Mouse (Mus musculus): Measurements from ENCODE around the gene Slc41a3. TPM values are rescaled to one million over a fixed set of nuclear protein-coding genes. Genes with fewer than 3 reads are reported as not detected.
A peak's percentile ranks its signal among the peaks of the same experiment; 100 is the strongest.
"Not testable (repeated sequence)": the region's sequence is repeated elsewhere in the genome, so short reads cannot be mapped to it uniquely, and the experiment has no call there.

Slc41a3 gene
- polyA plus RNA-seq, 1 experiment from 2014 or later = 7.2 TPM

DNA sequence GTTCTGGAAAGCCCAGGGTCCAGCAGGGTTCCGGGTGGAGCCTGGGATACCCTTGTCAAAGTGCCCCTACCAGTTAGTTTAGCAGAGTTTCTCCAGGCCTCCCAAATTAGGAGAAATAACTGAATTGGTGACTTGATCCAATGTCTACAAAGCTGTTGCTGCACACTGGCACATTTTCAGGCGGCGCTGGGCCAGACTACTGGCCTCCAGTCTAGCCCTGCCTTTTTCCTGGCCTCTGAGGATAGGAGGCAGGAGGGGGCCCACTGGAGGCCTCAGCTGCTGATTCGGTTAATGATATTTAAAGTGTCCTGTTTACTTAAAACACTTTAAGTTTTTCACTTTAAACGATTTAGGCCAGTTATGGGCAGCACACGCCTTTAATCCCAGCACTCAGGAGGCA is 19.7 kb downstream of the Slc41a3 start:
- ATAC-seq (ENCODE audit: low FRiP score, low TSS enrichment) = no peak
- H3K4me1 ChIP-seq (ENCODE audit: control insufficient read depth, insufficient read depth, low read length) = peaks cover 46% of the 10 kb centered on the region
- no peak overlapping the region for H3K9ac ChIP-seq (ENCODE audit: low read depth, low read length)
- no peak overlapping the region for H3K4me2 ChIP-seq (replicated peaks; ENCODE audit: low read depth, low read length)
- H3K9me3 ChIP-seq (ENCODE audit: control insufficient read depth, low read length) = no peaks in the 10 kb centered on the region
- no peak overlapping the region for H3K4me3 ChIP-seq (ENCODE audit: low read length)
- H3K27me3 ChIP-seq (ENCODE audit: control insufficient read depth, insufficient read depth, low read length) = no peaks in the 10 kb centered on the region
- no peaks in the 10 kb centered on the region; the same call in 1 of the 2 replicates for H3K36me3 ChIP-seq (ENCODE audit: control insufficient read depth, insufficient read depth, low read length)
- H3K27ac ChIP-seq (ENCODE audit: low read depth, low read length) = no peak overlapping the region
- WGBS = 85% methylated on average over 6 of the region's 6 CpGs

- Histone ChIP-seq H3K4me3 (ENCODE audit: low read length) (no peak overlapping the region), H3K9me3 (ENCODE audit: control insufficient read depth, low read length) (no peaks in the 10 kb centered on the region), H3K9ac (ENCODE audit: low read depth, low read length) (no peak overlapping the region), H3K4me2 (replicated peaks; ENCODE audit: low read depth, low read length) (no peak overlapping the region), H3K4me1 (ENCODE audit: control insufficient read depth, insufficient read depth, low read length) (peaks cover 42% of the 10 kb centered on the region), H3K27me3 (ENCODE audit: control insufficient read depth, insufficient read depth, low read length) (no peaks in the 10 kb centered on the region), H3K36me3 (ENCODE audit: control insufficient read depth, insufficient read depth, low read length) (no peaks in the 10 kb centered on the region; the same call in 1 of the 2 replicates), H3K27ac (ENCODE audit: low read depth, low read length) (0 out of 2 replicates have a peak overlapping the region, but pooled peaks have one; percentile 1)
- no peak for ATAC-seq (ENCODE audit: low FRiP score, low TSS enrichment)
- 56% methylated on average over 11 of the region's 11 CpGs for WGBS
These were observed 20.2 kb downstream of the Slc41a3 start for GRCm38 (mm10) chr6:90624733-90625132.

DNA sequence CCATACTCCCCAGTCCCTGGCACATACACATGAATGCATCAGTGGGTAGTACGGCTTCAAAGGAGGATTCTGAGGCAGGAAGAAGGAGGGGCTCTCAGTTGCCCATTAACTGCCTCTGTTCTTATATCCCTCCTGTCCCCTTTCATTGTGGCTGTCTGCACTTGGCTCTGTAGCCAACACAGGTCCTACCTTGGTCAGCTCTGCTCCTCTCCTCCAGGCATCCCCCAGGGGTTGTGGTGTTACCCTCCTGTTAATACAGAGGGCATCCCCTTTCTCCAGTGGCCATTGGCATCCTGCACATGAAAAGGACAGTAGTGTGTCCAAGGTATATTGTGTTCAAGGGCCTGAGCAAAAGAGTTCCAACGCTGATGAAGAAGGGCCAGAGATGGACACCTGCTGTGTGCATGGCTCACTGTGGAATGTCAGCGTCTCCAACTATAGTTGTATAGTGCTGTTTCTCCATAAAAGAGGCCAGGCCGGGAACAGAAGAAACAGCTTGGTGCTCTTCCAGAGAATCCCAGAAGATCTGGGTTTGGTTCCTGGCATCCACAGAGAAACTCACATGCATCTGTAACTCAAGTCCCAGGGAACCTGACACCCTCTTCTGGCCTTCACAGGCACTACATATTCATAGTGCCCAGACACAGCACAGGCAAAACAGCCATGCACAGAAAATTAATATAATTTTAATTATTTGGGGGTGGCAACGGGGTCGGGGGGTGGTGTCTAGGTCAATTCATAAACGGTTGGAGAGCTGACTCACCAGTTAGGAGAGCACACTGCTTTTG is 20.9 kb downstream of the Slc41a3 start:
- Histone ChIP-seq H3K4me2 (replicated peaks; ENCODE audit: low read depth, low read length) (no peak overlapping the region), H3K36me3 (ENCODE audit: control insufficient read depth, insufficient read depth, low read length) (no peaks in the 10 kb centered on the region; the same call in 1 of the 2 replicates), H3K27me3 (ENCODE audit: control insufficient read depth, insufficient read depth, low read length) (no peaks in the 10 kb centered on the region), H3K4me1 (ENCODE audit: control insufficient read depth, insufficient read depth, low read length) (peaks cover 36% of the 10 kb centered on the region), H3K4me3 (ENCODE audit: low read length) (no peak overlapping the region), H3K9me3 (ENCODE audit: control insufficient read depth, low read length) (no peaks in the 10 kb centered on the region), H3K27ac (ENCODE audit: low read depth, low read length) (peak overlapping the region; percentile 1; the same call in 1 of the 2 replicates), H3K9ac (ENCODE audit: low read depth, low read length) (no peak overlapping the region)
- 79% methylated on average over 7 of the region's 7 CpGs for WGBS
- ATAC-seq (ENCODE audit: low FRiP score, low TSS enrichment) = no peak

DNA sequence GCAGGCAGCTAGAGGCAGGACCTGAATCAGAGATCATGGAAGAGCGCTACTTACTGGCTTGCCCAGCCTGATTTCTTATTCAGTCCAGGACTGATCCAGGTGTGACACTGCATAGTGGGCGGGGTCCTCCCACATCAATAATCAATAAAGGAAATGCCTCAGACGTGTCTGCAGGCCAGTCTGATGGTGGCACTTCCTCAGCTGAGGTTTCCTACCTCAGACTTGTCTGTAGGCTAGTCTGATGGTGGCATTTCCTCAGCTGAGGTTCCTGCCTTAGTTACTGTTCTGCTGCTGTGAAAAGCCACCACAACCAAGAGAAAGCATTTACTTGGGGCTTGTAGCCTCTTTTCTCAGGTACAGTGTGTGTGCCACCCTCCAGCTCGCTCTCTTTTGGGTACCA is 23.0 kb downstream of the Slc41a3 start:
- Histone ChIP-seq H3K27ac (ENCODE audit: low read depth, low read length) (no peak overlapping the region), H3K9ac (ENCODE audit: low read depth, low read length) (no peak overlapping the region)
- no peak for ATAC-seq (ENCODE audit: low FRiP score, low TSS enrichment)

GRCm38 (mm10) chr6:90629506-90629905 is 25.0 kb downstream of the Slc41a3 start:
- H3K4me2 ChIP-seq (replicated peaks; ENCODE audit: low read depth, low read length) = no peak overlapping the region
- no peaks in the 10 kb centered on the region for H3K9me3 ChIP-seq (ENCODE audit: control insufficient read depth, low read length)
- H3K4me3 ChIP-seq (ENCODE audit: low read length) = no peak overlapping the region
- no peak overlapping the region for H3K9ac ChIP-seq (ENCODE audit: low read depth, low read length)
- no peak for ATAC-seq (ENCODE audit: low FRiP score, low TSS enrichment)
- no peaks in the 10 kb centered on the region; the same call in 1 of the 2 replicates for H3K36me3 ChIP-seq (ENCODE audit: control insufficient read depth, insufficient read depth, low read length)
- WGBS = 80% methylated on average over 6 of the region's 6 CpGs
- no peak overlapping the region for H3K27ac ChIP-seq (ENCODE audit: low read depth, low read length)
- H3K4me1 ChIP-seq (ENCODE audit: control insufficient read depth, insufficient read depth, low read length) = peaks cover 9% of the 10 kb centered on the region
- H3K27me3 ChIP-seq (ENCODE audit: control insufficient read depth, insufficient read depth, low read length) = no peaks in the 10 kb centered on the region

More for the DNA sequence above, 23.0 kb downstream of the Slc41a3 start:
- H3K4me2 ChIP-seq (replicated peaks; ENCODE audit: low read depth, low read length) = no peak overlapping the region
- peaks cover 16% of the 10 kb centered on the region for H3K4me1 ChIP-seq (ENCODE audit: control insufficient read depth, insufficient read depth, low read length)
- no peak overlapping the region for H3K4me3 ChIP-seq (ENCODE audit: low read length)
- 87% methylated on average over 4 of the region's 4 CpGs for WGBS
- no peaks in the 10 kb centered on the region for H3K27me3 ChIP-seq (ENCODE audit: control insufficient read depth, insufficient read depth, low read length)
- H3K36me3 ChIP-seq (ENCODE audit: control insufficient read depth, insufficient read depth, low read length) = no peaks in the 10 kb centered on the region; the same call in 1 of the 2 replicates
- no peaks in the 10 kb centered on the region for H3K9me3 ChIP-seq (ENCODE audit: control insufficient read depth, low read length)

DNA sequence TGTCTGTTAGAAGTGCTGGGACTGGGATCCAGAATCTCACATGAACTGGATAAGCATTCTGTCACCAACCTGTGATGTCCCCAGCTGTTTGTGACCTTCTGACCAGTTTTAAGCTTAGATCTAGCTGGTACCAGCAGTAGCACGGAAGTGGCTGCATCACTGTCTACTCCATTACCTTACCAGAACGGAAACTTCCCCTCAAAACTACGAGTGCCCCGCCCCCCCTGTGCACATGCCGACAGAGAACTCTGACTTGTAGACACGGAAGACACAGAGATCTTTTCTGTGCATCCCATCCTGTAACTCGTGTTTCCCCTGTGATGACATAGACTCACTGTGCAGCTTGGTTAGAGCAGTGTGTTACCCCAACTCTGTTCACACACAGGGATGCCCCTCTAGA is 25.9 kb downstream of the Slc41a3 start:
- peaks cover 5% of the 10 kb centered on the region for H3K4me1 ChIP-seq (ENCODE audit: control insufficient read depth, insufficient read depth, low read length)
- no peaks in the 10 kb centered on the region; the same call in 1 of the 2 replicates for H3K36me3 ChIP-seq (ENCODE audit: control insufficient read depth, insufficient read depth, low read length)
- H3K4me3 ChIP-seq (ENCODE audit: low read length) = no peak overlapping the region
- H3K27me3 ChIP-seq (ENCODE audit: control insufficient read depth, insufficient read depth, low read length) = no peaks in the 10 kb centered on the region
- ATAC-seq (ENCODE audit: low FRiP score, low TSS enrichment) = no peak
- no peak overlapping the region for H3K9ac ChIP-seq (ENCODE audit: low read depth, low read length)
- H3K27ac ChIP-seq (ENCODE audit: low read depth, low read length) = no peak overlapping the region
- no peak overlapping the region for H3K4me2 ChIP-seq (replicated peaks; ENCODE audit: low read depth, low read length)
- WGBS = 92% methylated on average over 7 of the region's 7 CpGs
- no peaks in the 10 kb centered on the region for H3K9me3 ChIP-seq (ENCODE audit: control insufficient read depth, low read length)

DNA sequence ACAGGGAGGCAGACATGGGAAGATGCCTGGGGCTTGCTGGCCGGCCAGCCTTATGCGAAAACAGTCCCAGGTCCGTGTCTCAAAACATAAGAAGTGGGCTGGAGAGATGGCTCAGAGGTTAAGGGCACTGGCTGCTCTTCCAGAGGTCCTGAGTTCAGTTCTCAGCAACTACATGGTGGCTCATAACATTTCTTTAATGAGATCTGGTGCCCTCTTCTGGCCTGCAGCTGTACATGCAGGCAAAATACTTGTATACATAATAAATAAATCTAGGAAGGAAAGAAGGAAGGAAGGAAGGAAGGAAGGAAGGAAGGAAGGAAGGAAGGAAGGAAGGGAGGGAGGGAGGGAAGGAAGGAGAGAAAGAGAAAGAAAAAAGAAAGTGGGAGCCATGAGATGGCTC is 28.0 kb downstream of the Slc41a3 start:
- H3K36me3 ChIP-seq (ENCODE audit: control insufficient read depth, insufficient read depth, low read length); H3K27me3 ChIP-seq (ENCODE audit: control insufficient read depth, insufficient read depth, low read length); H3K27ac ChIP-seq (ENCODE audit: low read depth, low read length); H3K9me3 ChIP-seq (ENCODE audit: control insufficient read depth, low read length); H3K4me2 ChIP-seq (replicated peaks; ENCODE audit: low read depth, low read length); H3K4me1 ChIP-seq (ENCODE audit: control insufficient read depth, insufficient read depth, low read length); H3K9ac ChIP-seq (ENCODE audit: low read depth, low read length); H3K4me3 ChIP-seq (ENCODE audit: low read length); ATAC-seq (ENCODE audit: low FRiP score, low TSS enrichment): not testable (repeated sequence)
- WGBS = 75% methylated on average over 3 of the region's 3 CpGs

DNA sequence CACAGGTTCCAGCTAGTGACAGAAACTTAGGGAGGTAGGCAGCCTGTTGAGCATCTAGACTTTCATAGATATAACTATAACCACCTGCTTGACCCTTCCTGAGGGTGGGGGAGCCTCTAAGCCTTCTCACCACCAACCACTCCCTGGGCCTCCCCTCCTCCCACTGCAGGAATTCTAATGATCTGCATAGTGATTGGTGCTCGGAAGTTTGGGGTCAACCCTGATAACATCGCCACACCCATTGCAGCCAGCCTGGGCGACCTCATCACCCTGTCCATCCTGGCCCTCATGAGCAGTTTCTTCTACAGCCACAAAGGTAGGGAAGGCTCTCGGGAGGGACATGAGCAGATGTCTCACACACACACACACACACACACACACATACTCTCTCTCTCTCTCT is 30.6 kb downstream of the Slc41a3 start:
- 0 out of 2 replicates have a peak, but pooled peaks cover 4% of the 10 kb centered on the region for H3K4me1 ChIP-seq (ENCODE audit: control insufficient read depth, insufficient read depth, low read length)
- H3K27me3 ChIP-seq (ENCODE audit: control insufficient read depth, insufficient read depth, low read length) = no peaks in the 10 kb centered on the region
- no peak overlapping the region for H3K9ac ChIP-seq (ENCODE audit: low read depth, low read length)
- H3K27ac ChIP-seq (ENCODE audit: low read depth, low read length) = no peak overlapping the region
- H3K36me3 ChIP-seq (ENCODE audit: control insufficient read depth, insufficient read depth, low read length) = no peaks in the 10 kb centered on the region
- no peak overlapping the region for H3K4me3 ChIP-seq (ENCODE audit: low read length)
- no peak for ATAC-seq (ENCODE audit: low FRiP score, low TSS enrichment)
- WGBS = 40% methylated on average over 4 of the region's 4 CpGs
- no peaks in the 10 kb centered on the region for H3K9me3 ChIP-seq (ENCODE audit: control insufficient read depth, low read length)
- H3K4me2 ChIP-seq (replicated peaks; ENCODE audit: low read depth, low read length) = no peak overlapping the region

GRCm38 (mm10) chr6:90635611-90636010 is 31.1 kb downstream of the Slc41a3 start:
- Histone ChIP-seq H3K4me2 (replicated peaks; ENCODE audit: low read depth, low read length) (no peak overlapping the region), H3K9ac (ENCODE audit: low read depth, low read length) (no peak overlapping the region), H3K27me3 (ENCODE audit: control insufficient read depth, insufficient read depth, low read length) (no peaks in the 10 kb centered on the region), H3K27ac (ENCODE audit: low read depth, low read length) (no peak overlapping the region), H3K9me3 (ENCODE audit: control insufficient read depth, low read length) (no peaks in the 10 kb centered on the region), H3K4me1 (ENCODE audit: control insufficient read depth, insufficient read depth, low read length) (0 out of 2 replicates have a peak, but pooled peaks cover 4% of the 10 kb centered on the region), H3K36me3 (ENCODE audit: control insufficient read depth, insufficient read depth, low read length) (no peaks in the 10 kb centered on the region), H3K4me3 (ENCODE audit: low read length) (no peak overlapping the region)
- WGBS = 62% methylated on average over 3 of the region's 3 CpGs
- no peak for ATAC-seq (ENCODE audit: low FRiP score, low TSS enrichment)

All from kidney, embryonic 14.5 days (tissue).